Mouse (Mus musculus) lung, postnatal 0 days (tissue): ENCODE measurements around the gene Cobl. TPM values are rescaled to one million over a fixed set of nuclear protein-coding genes. Genes with fewer than 3 reads are reported as not detected.
A peak's percentile ranks its signal among the peaks of the same experiment; 100 is the strongest.

ENCODE experiments used
- ATAC-seq: fragments of 200-750 bp; cut with Nextera tagmentation; 2 replicates; pipeline ENCODE4 v1.8.0; 2017; ENCODE audit warnings: moderate library complexity
- DNase-seq: peaks from one replicate; pipeline ENCODE4 v3.0.0-alpha.2; 2016; ENCODE audit warnings: low spot score
- H3K27ac ChIP-seq: fragments of 300-500 bp; sonication (generic); 2 replicates; pipeline ENCODE4 v1.5.1; 2014; ENCODE audit warnings: antibody characterized with exemption, mild to moderate bottlenecking, low read length, mixed read lengths
- H3K27me3 ChIP-seq: fragments of 300-500 bp; sonication (generic); replicated peaks from 2 replicates; pipeline ENCODE4 v1.6.1; 2014; ENCODE audit warnings: low read length, mixed read lengths; ENCODE audit not compliant: insufficient read depth
- H3K36me3 ChIP-seq: fragments of 300-500 bp; sonication (generic); 2 replicates; pipeline ENCODE4 v1.6.1; 2014; ENCODE audit warnings: low read length, mixed read lengths; ENCODE audit not compliant: insufficient read depth
- H3K4me1 ChIP-seq: fragments of 300-500 bp; sonication (generic); 2 replicates; pipeline ENCODE4 v1.6.1; 2014; ENCODE audit warnings: antibody characterized with exemption, low read depth, low read length, mixed read lengths; ENCODE audit not compliant: insufficient read depth
- H3K4me2 ChIP-seq: fragments of 300-500 bp; sonication (generic); replicated peaks from 2 replicates; pipeline ENCODE4 v1.6.1; 2014; ENCODE audit warnings: low read depth, mild to moderate bottlenecking, low read length, moderate library complexity, mixed read lengths
- H3K4me3 ChIP-seq: fragments of 300-500 bp; sonication (generic); 2 replicates; pipeline ENCODE4 v1.5.1; 2014; ENCODE audit warnings: low read depth, low read length
- H3K9ac ChIP-seq: fragments of 300-500 bp; sonication (generic); replicated peaks from 2 replicates; pipeline ENCODE4 v1.6.1; 2014; ENCODE audit warnings: low read depth, mild to moderate bottlenecking
- H3K9me3 ChIP-seq: fragments of 300-500 bp; sonication (generic); 2 replicates; pipeline ENCODE4 v1.6.1; 2016; ENCODE audit warnings: low read length, mixed read lengths
- CTCF ChIP-seq: IDR thresholded peaks from 2 replicates; pipeline ENCODE4 v1.5.1; 2016; ENCODE audit warnings: antibody characterized with exemption, mild to moderate bottlenecking
- EP300 ChIP-seq: IDR thresholded peaks from 2 replicates; pipeline ENCODE4 v1.6.1; 2016; ENCODE audit warnings: antibody characterized with exemption, mild to moderate bottlenecking, control low read depth
- WGBS: fragments of 180-500 bp; shearing (Covaris S2); extraction: QIAGEN DNeasy Blood & Tissue Kit; methylation state at CpG from one replicate; pipeline ENCODE4 v1.1.7; 2014; 5-methylcytosine and 5-hydroxymethylcytosine counted together
- polyA plus RNA-seq: library from polyadenylated mRNA; unstranded; fragments of >200 nt; fragmentation: Nextera tagmentation; extraction: Ambion mirVana; gene quantifications from 2 replicates; pipeline ENCODE4 v1.2.1, GENCODE M21; 2015

The Cobl gene
- polyA plus RNA-seq, 1 experiment from 2014 or later, result 9.7 TPM

GRCm38 (mm10) chr11:12458392-12458791, 6.4 kb downstream of the Cobl start:
- H3K27me3 ChIP-seq, result no peaks in the 10 kb centered on the region
- no peak overlapping the region for H3K27ac ChIP-seq
- no peaks in the 10 kb centered on the region for H3K4me1 ChIP-seq
- H3K4me3 ChIP-seq, result no peak overlapping the region
- 72% methylated on average over 2 of the region's 2 CpGs for WGBS
- no peak for DNase-seq
- ATAC-seq, result no peak
- H3K36me3 ChIP-seq, result no peaks in the 10 kb centered on the region
- no peaks in the 10 kb centered on the region for H3K9me3 ChIP-seq
- no peak for TF ChIP-seq CTCF
- TF ChIP-seq EP300, result no peak
- H3K9ac ChIP-seq, result no peak overlapping the region
- H3K4me2 ChIP-seq, result no peak overlapping the region

- Histone ChIP-seq H3K27ac (no peak overlapping the region), H3K4me3 (no peak overlapping the region), H3K27me3 (no peaks in the 10 kb centered on the region), H3K36me3 (no peaks in the 10 kb centered on the region), H3K4me1 (0 out of 2 replicates have a peak, but pooled peaks cover 4% of the 10 kb centered on the region), H3K9ac (no peak overlapping the region), H3K9me3 (no peaks in the 10 kb centered on the region), H3K4me2 (no peak overlapping the region)
- ATAC-seq, result no peak
- no peak for TF ChIP-seq EP300
- no peak for TF ChIP-seq CTCF
- no peak for DNase-seq
- 70% methylated on average over 3 of the region's 3 CpGs for WGBS
Observed at GRCm38 (mm10) chr11:12448101-12448500, 16.7 kb downstream of the Cobl start.

- no peak overlapping the region for H3K27ac ChIP-seq
- no peaks in the 10 kb centered on the region for H3K9me3 ChIP-seq
- DNase-seq, result no peak
- 79% methylated on average over 2 of the region's 2 CpGs for WGBS
- no peak overlapping the region for H3K4me2 ChIP-seq
- no peaks in the 10 kb centered on the region for H3K27me3 ChIP-seq
- no peak for ATAC-seq
- no peak overlapping the region for H3K9ac ChIP-seq
- no peak overlapping the region for H3K4me3 ChIP-seq
- H3K36me3 ChIP-seq, result no peaks in the 10 kb centered on the region
- no peaks in the 10 kb centered on the region for H3K4me1 ChIP-seq
- TF ChIP-seq CTCF (no peak), EP300 (no peak)
Observed at GRCm38 (mm10) chr11:12445222-12445621, 19.5 kb downstream of the Cobl start.

- Histone ChIP-seq H3K4me1 (no peaks in the 10 kb centered on the region), H3K36me3 (no peaks in the 10 kb centered on the region), H3K4me3 (no peak overlapping the region), H3K27me3 (no peaks in the 10 kb centered on the region), H3K27ac (no peak overlapping the region), H3K9ac (no peak overlapping the region), H3K4me2 (no peak overlapping the region), H3K9me3 (no peaks in the 10 kb centered on the region)
- TF ChIP-seq CTCF (no peak), EP300 (no peak)
- peak; percentile 59; the same call in 1 of the 2 replicates for ATAC-seq
- DNase-seq, result no peak
- WGBS, result 50% methylated on average over 2 of the region's 2 CpGs
Observed at GRCm38 (mm10) chr11:12444215-12444614, 20.5 kb downstream of the Cobl start.

- no peak overlapping the region for H3K27ac ChIP-seq
- no peak overlapping the region for H3K4me2 ChIP-seq
- TF ChIP-seq EP300 (no peak), CTCF (no peak)
- H3K9me3 ChIP-seq, result no peaks in the 10 kb centered on the region
- H3K4me1 ChIP-seq, result no peaks in the 10 kb centered on the region
- WGBS, result 57% methylated on average over 4 of the region's 4 CpGs
- no peak for DNase-seq
- no peaks in the 10 kb centered on the region for H3K36me3 ChIP-seq
- H3K4me3 ChIP-seq, result no peak overlapping the region
- no peak for ATAC-seq
- H3K27me3 ChIP-seq, result no peaks in the 10 kb centered on the region
- no peak overlapping the region for H3K9ac ChIP-seq
Observed at GRCm38 (mm10) chr11:12443614-12444013, 21.1 kb downstream of the Cobl start.

- H3K27me3 ChIP-seq, result no peaks in the 10 kb centered on the region
- WGBS, result 59% methylated on average over 5 of the region's 5 CpGs
- no peak overlapping the region for H3K27ac ChIP-seq
- ATAC-seq (no peak), DNase-seq (no peak)
- H3K36me3 ChIP-seq, result no peaks in the 10 kb centered on the region
- H3K9ac ChIP-seq, result no peak overlapping the region
- no peak for TF ChIP-seq CTCF
- no peak for TF ChIP-seq EP300
- H3K4me1 ChIP-seq, result no peaks in the 10 kb centered on the region
- no peaks in the 10 kb centered on the region for H3K9me3 ChIP-seq
- H3K4me2 ChIP-seq, result no peak overlapping the region
- H3K4me3 ChIP-seq, result no peak overlapping the region
Observed at GRCm38 (mm10) chr11:12443185-12443584, 21.6 kb downstream of the Cobl start.

GRCm38 (mm10) chr11:12442283-12442682, 22.5 kb downstream of the Cobl start:
- no peak overlapping the region for H3K4me3 ChIP-seq
- H3K27ac ChIP-seq, result no peak overlapping the region
- ATAC-seq, result peak; percentile 19; the same call in 1 of the 2 replicates
- H3K27me3 ChIP-seq, result no peaks in the 10 kb centered on the region
- DNase-seq, result peak; percentile 28
- no peak overlapping the region for H3K4me2 ChIP-seq
- no peaks in the 10 kb centered on the region for H3K9me3 ChIP-seq
- no peaks in the 10 kb centered on the region for H3K36me3 ChIP-seq
- H3K4me1 ChIP-seq, result no peaks in the 10 kb centered on the region
- no peak overlapping the region for H3K9ac ChIP-seq
- TF ChIP-seq EP300, result no peak
- TF ChIP-seq CTCF, result no peak
- 66% methylated on average over 4 of the region's 4 CpGs for WGBS
